10 mouse cellular contexts compared by ENCODE assay signal in genomic region chr13:83529729-83530314, GRCm38 (mm10). TPM values are rescaled to one million over a fixed set of nuclear protein-coding genes. Genes with fewer than 3 reads are reported as not detected.
DNase-seq lines count a peak whose midpoint lies in the region; ATAC-seq and TF ChIP-seq lines count a peak whose summit lies in the region.
"Had no signal": no experiment of that assay in that cellular context is flagged by ENCODE, and none has a peak within 500 bp of the region (broad histone marks: within the 10 kb centered on the region; RNA-seq: fewer than 3 reads in every experiment).

No protein-coding gene starts in this region.

- ATAC-seq in forebrain, embryonic 13.5 days = no peak
- ATAC-seq in kidney, embryonic 16.5 days (ENCODE audit: low FRiP score, low TSS enrichment) = no peak
- ATAC-seq in stomach, embryonic 16.5 days (ENCODE audit: insufficient read depth, low FRiP score) = no peak
- ATAC-seq in stomach, postnatal 0 days (ENCODE audit: low FRiP score, low TSS enrichment) = no peak

- TF ChIP-seq EP300 in stomach, postnatal 0 days (optimal IDR thresholded peaks at IDR 0.05) = no peak

- no peak overlapping the region for H3K4me3 ChIP-seq in forebrain, embryonic 13.5 days
- no peak overlapping the region for H3K4me3 ChIP-seq in forebrain, embryonic 10.5 days
- peak overlapping the region; percentile 13; the same call in 1 of the 2 replicates for H3K4me3 ChIP-seq in kidney, embryonic 16.5 days (ENCODE audit: low read length)
- no peak overlapping the region for H3K4me3 ChIP-seq in stomach, embryonic 16.5 days (replicated peaks; ENCODE audit: low read length)
- H3K4me3 ChIP-seq in stomach, postnatal 0 days (ENCODE audit: low read depth, low read length) = no peak overlapping the region
- no peak overlapping the region for H3K4me3 ChIP-seq in olfactory bulb, adult 2 months (ENCODE audit: insufficient read depth, low read depth, low read length)

- no peaks in the 10 kb centered on the region for H3K36me3 ChIP-seq in forebrain, embryonic 13.5 days (ENCODE audit: poor library complexity, severe bottlenecking)
- H3K36me3 ChIP-seq in forebrain, embryonic 10.5 days (replicated peaks) = no peaks in the 10 kb centered on the region
- no peaks in the 10 kb centered on the region for H3K36me3 ChIP-seq in kidney, embryonic 16.5 days (ENCODE audit: insufficient read depth, low read length)
- H3K36me3 ChIP-seq in stomach, embryonic 16.5 days (ENCODE audit: control insufficient read depth, insufficient read depth, low read length) = no peaks in the 10 kb centered on the region
- H3K36me3 ChIP-seq in stomach, postnatal 0 days (ENCODE audit: control insufficient read depth, insufficient read depth, low read length) = no peaks in the 10 kb centered on the region

- H3K4me1 ChIP-seq in forebrain, embryonic 13.5 days = peaks cover 7% of the 10 kb centered on the region; the same call in 1 of the 2 replicates
- peaks cover 12% of the 10 kb centered on the region for H3K4me1 ChIP-seq in forebrain, embryonic 10.5 days
- no peaks in the 10 kb centered on the region for H3K4me1 ChIP-seq in kidney, embryonic 16.5 days (ENCODE audit: insufficient read depth, low read length)
- H3K4me1 ChIP-seq in stomach, embryonic 16.5 days (ENCODE audit: control insufficient read depth, insufficient read depth, low read length) = no peaks in the 10 kb centered on the region; the same call in 1 of the 2 replicates
- H3K4me1 ChIP-seq in stomach, postnatal 0 days (replicated peaks; ENCODE audit: control insufficient read depth, insufficient read depth) = no peaks in the 10 kb centered on the region
- peaks cover 2% of the 10 kb centered on the region; the same call in 1 of the 2 replicates for H3K4me1 ChIP-seq in olfactory bulb, adult 2 months (ENCODE audit: control insufficient read depth, insufficient read depth, low read length)

- no peak overlapping the region for H3K27ac ChIP-seq in forebrain, embryonic 13.5 days
- H3K27ac ChIP-seq in forebrain, embryonic 10.5 days = no peak overlapping the region
- H3K27ac ChIP-seq in kidney, embryonic 16.5 days (ENCODE audit: low read length) = no peak overlapping the region
- H3K27ac ChIP-seq in stomach, embryonic 16.5 days (ENCODE audit: low read length) = no peak overlapping the region
- H3K27ac ChIP-seq in stomach, postnatal 0 days (replicated peaks) = no peak overlapping the region
- H3K27ac ChIP-seq in olfactory bulb, adult 2 months (ENCODE audit: insufficient read depth, low read depth, low read length) = peak overlapping the region; percentile 46; the same call in 1 of the 2 replicates

- H3K27me3 ChIP-seq in forebrain, embryonic 13.5 days = peaks cover 3% of the 10 kb centered on the region; the same call in 1 of the 2 replicates
- peaks cover 18% of the 10 kb centered on the region for H3K27me3 ChIP-seq in forebrain, embryonic 10.5 days (ENCODE audit: poor library complexity, severe bottlenecking)
- no peaks in the 10 kb centered on the region for H3K27me3 ChIP-seq in kidney, embryonic 16.5 days (ENCODE audit: insufficient read depth, low read length)
- H3K27me3 ChIP-seq in stomach, embryonic 16.5 days (ENCODE audit: control insufficient read depth, insufficient read depth, low read length) = no peaks in the 10 kb centered on the region
- no peaks in the 10 kb centered on the region for H3K27me3 ChIP-seq in stomach, postnatal 0 days (ENCODE audit: control insufficient read depth, insufficient read depth, low read length)

- H3K9me3 ChIP-seq in forebrain, embryonic 13.5 days (replicated peaks) = no peaks in the 10 kb centered on the region
- H3K9me3 ChIP-seq in forebrain, embryonic 10.5 days = no peaks in the 10 kb centered on the region
- H3K9me3 ChIP-seq in kidney, embryonic 16.5 days (ENCODE audit: low read length) = no peaks in the 10 kb centered on the region
- no peaks in the 10 kb centered on the region for H3K9me3 ChIP-seq in stomach, embryonic 16.5 days (replicated peaks; ENCODE audit: control insufficient read depth, low read length)
- no peaks in the 10 kb centered on the region for H3K9me3 ChIP-seq in stomach, postnatal 0 days (ENCODE audit: control insufficient read depth, low read length)

- no peak for DNase-seq in forebrain, embryonic 10.5 days (ENCODE audit: extremely low spot score, low spot score)
- DNase-seq in kidney, adult 18-20 months = no peak
- DNase-seq in stomach, postnatal 0 days (ENCODE audit: low spot score) = no peak
- DNase-seq in embryo, embryonic 10 days (ENCODE audit: low spot score) = no peak
- DNase-seq: B cell, adult 2 months; right cerebral cortex, postnatal 14 days had no signal

- no peak overlapping the region for H3K9ac ChIP-seq in forebrain, embryonic 13.5 days
- H3K9ac ChIP-seq in kidney, embryonic 16.5 days (replicated peaks; ENCODE audit: low read length) = no peak overlapping the region
- H3K9ac ChIP-seq in stomach, embryonic 16.5 days (ENCODE audit: low read length) = no peak overlapping the region
- H3K9ac ChIP-seq in stomach, postnatal 0 days (ENCODE audit: low read length) = no peak overlapping the region

- TF ChIP-seq POLR2A in olfactory bulb, adult 2 months (IDR thresholded peaks at IDR 0.05; ENCODE audit: insufficient read depth, low read depth, low read length) = no peak

- peak overlapping the region; percentile 12; the same call in 1 of the 2 replicates for H3K4me2 ChIP-seq in forebrain, embryonic 13.5 days
- H3K4me2 ChIP-seq in kidney, embryonic 16.5 days (replicated peaks; ENCODE audit: low read depth, low read length) = peak overlapping the region; percentile 30
- peak overlapping the region; percentile 16; the same call in 1 of the 2 replicates for H3K4me2 ChIP-seq in stomach, embryonic 16.5 days (ENCODE audit: low read depth, low read length)
- no peak overlapping the region for H3K4me2 ChIP-seq in stomach, postnatal 0 days (replicated peaks; ENCODE audit: low read depth)

- WGBS in forebrain, embryonic 13.5 days = 81% methylated on average over 8 of the region's 8 CpGs
- 82% methylated on average over 8 of the region's 8 CpGs for WGBS in forebrain, embryonic 10.5 days
- WGBS in kidney, embryonic 16.5 days = 49% methylated on average over 8 of the region's 8 CpGs
- 57% methylated on average over 8 of the region's 8 CpGs for WGBS in stomach, embryonic 16.5 days
- 53% methylated on average over 8 of the region's 8 CpGs for WGBS in stomach, postnatal 0 days
- 31% methylated on average over 8 of the region's 8 CpGs for WGBS in olfactory bulb, adult 2 months

- no peak for TF ChIP-seq CTCF in stomach, postnatal 0 days (IDR thresholded peaks at IDR 0.05; ENCODE audit: low read depth)
- TF ChIP-seq CTCF in olfactory bulb, adult 2 months (IDR thresholded peaks at IDR 0.05; ENCODE audit: insufficient read depth, low read depth, low read length) = no peak

RNA-seq across cellular contexts. Expression of gene Mef2c, which starts 26.0 kb away (rescaled TPM):
- 58.2 and 60.4 TPM in 2 replicates for polyA plus RNA-seq in forebrain, embryonic 13.5 days (2015; fragmentation: Nextera tagmentation; extraction: Ambion mirVana)
- polyA plus RNA-seq in forebrain, embryonic 10.5 days (2016; fragmentation: Nextera tagmentation; extraction: Ambion mirVana) = 13.9 and 16.8 TPM in 2 replicates
- 54.9 and 56.5 TPM in 2 replicates for polyA plus RNA-seq in kidney, embryonic 16.5 days (2015; fragmentation: Nextera tagmentation; extraction: Ambion mirVana)
- 37.7 and 51.9 TPM in 2 replicates for polyA plus RNA-seq in stomach, embryonic 16.5 days (2015; fragmentation: Nextera tagmentation; extraction: Ambion mirVana)
- polyA plus RNA-seq in stomach, postnatal 0 days (2015; fragmentation: Nextera tagmentation; extraction: Ambion mirVana) = 18.4 and 22.7 TPM in 2 replicates
- polyA plus RNA-seq in olfactory bulb, adult 2 months (2012; ENCODE audit: insufficient read depth, insufficient read length, low replicate concordance, missing spikeins) = 320 and 512 TPM in 2 replicates
